18 mouse cellular contexts compared by ENCODE assay signal in genomic region chr2:3099971-3100370, GRCm38 (mm10).
"Had no signal": no experiment of that assay in that cellular context is flagged by ENCODE, and none has a peak within 500 bp of the region (broad histone marks: within the 10 kb centered on the region; RNA-seq: fewer than 3 reads in every experiment).

No protein-coding gene starts in this region.

- H3K36me3 ChIP-seq: midbrain, embryonic 10.5 days; midbrain, embryonic 12.5 days; neural tube, embryonic 13.5 days; neural tube, embryonic 15.5 days had no signal

- H3K27me3 ChIP-seq: midbrain, embryonic 12.5 days; neural tube, embryonic 13.5 days; neural tube, embryonic 15.5 days had no signal

- H3K4me3 ChIP-seq: midbrain, embryonic 10.5 days; midbrain, embryonic 12.5 days; myocyte; neural tube, embryonic 13.5 days; neural tube, embryonic 15.5 days had no signal

- DNase-seq: lung, adult 18-20 months; lung, embryonic 14.5 days; lung, postnatal 10 days; lung, postnatal 4 days; midbrain, embryonic 14.5 days; retina, postnatal 1 day; right cerebral cortex, adult 18-20 months; right cerebral cortex, postnatal 25 days; right cerebral cortex, postnatal 4 days; spleen, adult 18-20 months; thymus, adult 18-20 months; thymus, postnatal 25 days; thymus, postnatal 4 days had no signal

- H3K27ac ChIP-seq: midbrain, embryonic 10.5 days; midbrain, embryonic 12.5 days; neural tube, embryonic 13.5 days; neural tube, embryonic 15.5 days had no signal

- H3K4me1 ChIP-seq: midbrain, embryonic 10.5 days; midbrain, embryonic 12.5 days; neural tube, embryonic 13.5 days; neural tube, embryonic 15.5 days had no signal
